Mouse (Mus musculus) left cerebral cortex, postnatal 10 days (tissue): ENCODE measurements at regions not wholly inside any gene's neighbourhood (a gene's known extent, or its start where the extent isn't known, plus 50 kb on each side); places are given as distances from the start of the nearest gene placed in this dataset.
"Not testable (repeated sequence)": the region's sequence is repeated elsewhere in the genome, so short reads cannot be mapped to it uniquely, and the experiment has no call there.

Experiments used
- DNase-seq, 2 experiments: peaks; one replicate each; pipeline ENCODE4 v3.0.0; 2021 to 2022; ENCODE audit warnings: low spot score in 2 of 2, mixed read lengths in 1 of 2; ENCODE audit errors: extremely low spot score in 1 of 2
- intact Hi-C: fragments of 180-260 bp; cut with DNase I; formaldehyde crosslinking; loops from one replicate; pipeline ENCODE4 v1.15.1; 2025

DNA sequence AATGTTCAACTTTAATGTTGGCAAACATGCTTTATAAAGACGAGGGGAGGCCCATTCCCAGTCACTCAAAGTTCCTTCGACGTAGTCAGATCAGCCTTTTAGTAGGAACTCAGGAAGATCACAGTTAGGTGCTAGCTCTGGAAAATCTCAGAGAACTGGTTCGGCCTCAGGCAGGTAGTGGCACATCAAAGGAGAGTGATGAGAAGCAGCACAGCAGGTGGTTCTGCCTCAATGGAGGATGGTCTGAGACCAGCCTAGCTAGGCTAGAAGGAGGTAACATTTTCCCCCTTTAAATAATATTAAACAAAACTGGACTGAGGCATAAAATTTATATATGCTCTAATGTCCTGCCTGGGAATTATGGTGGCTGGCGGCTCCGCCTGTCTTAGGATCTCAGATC, 66.1 kb downstream of the Zfp354a start:
- intact Hi-C loops: no loop called here
- DNase-seq: no peak

DNA sequence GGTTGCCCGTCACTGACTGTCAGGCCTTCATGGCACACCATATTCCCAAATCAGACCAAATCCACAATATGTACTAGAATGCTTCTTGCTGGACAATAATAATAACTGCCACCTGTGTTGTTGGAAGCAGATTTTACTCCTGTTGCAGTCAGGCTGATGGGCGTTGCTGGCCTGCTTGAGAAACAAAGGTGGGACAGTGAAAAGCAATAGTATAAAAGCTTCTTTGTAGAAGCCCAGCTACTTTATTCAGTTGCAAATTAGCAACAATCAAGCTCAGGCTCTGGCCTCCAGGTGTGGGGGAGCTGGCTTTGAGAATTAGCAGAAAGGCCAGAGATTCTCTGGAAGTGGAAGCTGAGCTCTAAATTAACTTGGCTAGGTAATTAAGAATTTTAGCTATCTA, 66.7 kb downstream of the Zfp354a start:
- intact Hi-C loops, DNase-seq: not testable (repeated sequence)

DNA sequence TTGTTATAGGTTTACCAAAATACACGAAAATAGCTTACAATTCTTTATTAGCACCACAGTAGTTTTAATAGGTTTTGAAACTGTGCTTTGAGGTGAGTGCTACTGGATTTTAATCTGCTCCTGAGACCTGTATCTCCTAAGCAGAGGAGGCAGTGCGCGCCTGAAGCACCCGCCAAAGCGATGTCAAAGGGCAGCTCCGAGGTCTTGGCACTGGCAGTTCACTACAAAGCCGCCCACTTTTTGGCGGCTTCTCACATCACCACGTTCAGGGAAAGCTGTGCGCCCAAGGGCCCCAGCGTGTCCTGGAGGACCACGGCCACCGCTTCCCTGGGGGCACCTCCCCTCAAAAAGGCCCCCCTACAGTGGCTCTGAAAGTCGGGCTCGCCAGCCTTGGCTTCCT, 68.6 kb downstream of the Zfp354a start:
- peak in 1 of 2 experiments; percentile 15 for DNase-seq
- intact Hi-C loops: no loop called here

DNA sequence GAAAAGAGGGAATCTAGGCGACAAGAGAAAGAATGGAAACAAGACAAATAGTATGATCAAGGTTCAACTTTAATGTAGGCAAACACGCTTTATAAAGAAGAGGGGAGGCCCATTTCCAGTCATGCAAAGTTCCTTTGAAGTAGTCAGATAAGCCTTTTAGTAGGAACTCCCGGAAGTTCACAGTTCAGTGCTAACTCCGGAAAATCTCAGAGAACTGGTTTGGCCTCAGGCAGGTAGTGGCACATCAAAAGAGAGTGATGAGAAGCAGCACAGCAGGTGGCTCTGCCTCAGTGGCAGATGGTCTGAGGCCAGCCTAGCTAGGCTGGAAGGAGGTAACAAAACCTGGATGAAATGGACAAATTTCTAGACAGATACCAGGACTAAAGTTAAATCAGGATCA, 71.1 kb downstream of the Zfp354a start:
- no peak for DNase-seq
- intact Hi-C loops: no loop called here

DNA sequence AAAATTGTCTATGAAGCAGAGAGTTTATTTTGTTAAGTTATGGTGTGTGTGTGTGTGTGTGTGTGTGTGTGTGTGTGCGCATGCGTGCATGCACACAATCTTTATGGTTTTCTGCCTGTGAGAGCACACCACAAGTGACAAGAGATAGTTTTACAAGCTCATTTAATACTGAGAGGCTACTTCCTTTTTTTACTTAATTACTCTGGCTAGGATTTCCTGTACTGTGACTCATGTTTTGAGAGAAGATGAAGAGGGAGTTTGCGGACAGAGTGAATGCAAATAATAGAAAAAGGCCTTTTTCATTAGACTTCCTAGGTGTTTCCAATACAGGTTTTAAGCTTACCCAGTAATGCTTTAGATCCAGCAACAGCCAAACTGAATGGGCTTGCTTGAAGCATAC, 52.9 kb upstream of the Gm12569 start:
- intact Hi-C loops, DNase-seq: not testable (repeated sequence)
